Mouse (Mus musculus) CH12.LX (cell line): Measurements from ENCODE around the gene Nrp2. TPM values are rescaled to one million over a fixed set of nuclear protein-coding genes. Genes with fewer than 3 reads are reported as not detected.

Experiments used
- DNase-seq: peaks from one replicate; pipeline ENCODE4 v3.0.0-alpha.2; 2013; ENCODE audit errors: extremely low read depth
- H3K27ac ChIP-seq: 2 replicates; pipeline ENCODE4 v1.5.1; 2012; ENCODE audit warnings: low read depth, mild to moderate bottlenecking, control low read depth, moderate library complexity; ENCODE audit not compliant: insufficient read depth
- H3K27me3 ChIP-seq: replicated peaks from 2 replicates; pipeline ENCODE3; 2012; ENCODE audit warnings: inconsistent platforms
- H3K36me3 ChIP-seq, 2 experiments: replicated peaks in 1 of 2; 2 replicates each; pipeline versions ENCODE3 to v1.6.1; 2012; ENCODE audit warnings: inconsistent platforms in 1 of 2, low read length in 1 of 2, mild to moderate bottlenecking in 1 of 2, mixed read lengths in 1 of 2, moderate library complexity in 1 of 2; ENCODE audit not compliant: control insufficient read depth in 1 of 2, insufficient read depth in 1 of 2
- H3K4me1 ChIP-seq, 2 experiments: 2 replicates each; pipeline ENCODE4 v1.6.1; 2012; ENCODE audit warnings: inconsistent platforms in 1 of 2, moderate library complexity in 1 of 2; ENCODE audit not compliant: insufficient read depth in 2 of 2, control insufficient read depth in 1 of 2
- H3K4me2 ChIP-seq: 2 replicates; pipeline ENCODE4 v1.6.1; 2012; ENCODE audit warnings: low read depth, mild to moderate bottlenecking, control low read depth; ENCODE audit not compliant: poor library complexity, insufficient read depth, severe bottlenecking
- H3K4me3 ChIP-seq, 3 experiments: fragments of 150-350 bp in 1 of 3; sonication (generic) in 1 of 3; replicated peaks in 1 of 3; 2 replicates each; pipeline versions ENCODE3 to v1.5.1; 2011 to 2012; ENCODE audit warnings: low read depth in 2 of 3, low read length in 2 of 3, mild to moderate bottlenecking in 2 of 3, moderate library complexity in 2 of 3, control low read depth in 1 of 3, improper control_type of control experiment in 1 of 3, inconsistent platforms in 1 of 3, mixed read lengths in 1 of 3; ENCODE audit not compliant: poor library complexity in 1 of 3
- H3K79me2 ChIP-seq: replicated peaks from 2 replicates; pipeline ENCODE4 v1.6.1; 2012; ENCODE audit warnings: mild to moderate bottlenecking, moderate library complexity; ENCODE audit not compliant: control insufficient read depth, poor library complexity, insufficient read depth, severe bottlenecking; ENCODE audit errors: extremely low read depth
- H3K9ac ChIP-seq: 2 replicates; pipeline ENCODE4 v1.6.1; 2012; ENCODE audit warnings: low read depth, mild to moderate bottlenecking, control low read depth, moderate library complexity; ENCODE audit not compliant: insufficient read depth
- H3K9me3 ChIP-seq: replicated peaks from 2 replicates; pipeline ENCODE3; 2012; ENCODE audit warnings: low read length, inconsistent platforms, mixed read lengths
- BHLHE40 ChIP-seq: IDR thresholded peaks from 2 replicates; pipeline ENCODE4 v1.6.1; 2011; ENCODE audit warnings: mild to moderate bottlenecking, low read depth, low read length, improper control_type of control experiment
- CHD1 ChIP-seq: IDR thresholded peaks from 2 replicates; pipeline ENCODE4 v1.6.1; 2012; ENCODE audit warnings: low read depth, low read length, improper control_type of control experiment, inconsistent platforms
- CHD2 ChIP-seq: IDR thresholded peaks from 2 replicates; pipeline ENCODE4 v1.6.1; 2011; ENCODE audit warnings: low read length, improper control_type of control experiment
- CTCF ChIP-seq, 2 experiments: IDR thresholded peaks in 1 of 2; conservative IDR thresholded peaks in 1 of 2; 2 replicates each; pipeline ENCODE4 v1.5.1; 2011 to 2012; ENCODE audit warnings: low read depth in 2 of 2, low read length in 2 of 2, improper control_type of control experiment in 1 of 2, inconsistent platforms in 1 of 2, mild to moderate bottlenecking in 1 of 2, moderate library complexity in 1 of 2
- EP300 ChIP-seq: IDR thresholded peaks from 2 replicates; pipeline ENCODE4 v1.6.1; 2011; ENCODE audit warnings: low read length, improper control_type of control experiment
- ETS1 ChIP-seq: conservative IDR thresholded peaks from 2 replicates; pipeline ENCODE4 v1.6.1; 2012; ENCODE audit warnings: low read depth, mild to moderate bottlenecking, inconsistent platforms, low read length, improper control_type of control experiment, moderate library complexity
- GABPA ChIP-seq: IDR thresholded peaks from 2 replicates; pipeline ENCODE4 v1.6.1; 2012; ENCODE audit warnings: low read depth, low read length, improper control_type of control experiment, inconsistent platforms; ENCODE audit not compliant: insufficient replicate concordance
- HCFC1 ChIP-seq: IDR thresholded peaks from 2 replicates; pipeline ENCODE4 v1.6.1; 2012; ENCODE audit warnings: low read depth, mild to moderate bottlenecking, inconsistent platforms, low read length, improper control_type of control experiment
- IRF4 ChIP-seq: IDR thresholded peaks from 2 replicates; pipeline ENCODE4 v1.6.1; 2014; ENCODE audit warnings: low read depth, mild to moderate bottlenecking, inconsistent platforms, low read length, improper control_type of control experiment
- JUND ChIP-seq: conservative IDR thresholded peaks from 2 replicates; pipeline ENCODE4 v1.6.1; 2011; ENCODE audit warnings: low read depth, low read length, improper control_type of control experiment
- KAT2A ChIP-seq: IDR thresholded peaks from 2 replicates; pipeline ENCODE4 v1.6.1; 2012; ENCODE audit warnings: low read length, improper control_type of control experiment, inconsistent platforms; ENCODE audit not compliant: insufficient replicate concordance
- MAX ChIP-seq: IDR thresholded peaks from 2 replicates; pipeline ENCODE4 v1.6.1; 2011; ENCODE audit warnings: low read length, improper control_type of control experiment
- MAZ ChIP-seq: IDR thresholded peaks from 2 replicates; pipeline ENCODE4 v1.6.1; 2012; ENCODE audit warnings: low read depth, mild to moderate bottlenecking, inconsistent platforms, low read length, improper control_type of control experiment, moderate library complexity
- MEF2A ChIP-seq: IDR thresholded peaks from 2 replicates; pipeline ENCODE4 v1.6.1; 2014; ENCODE audit warnings: low read depth, mild to moderate bottlenecking, inconsistent platforms, low read length, improper control_type of control experiment, borderline replicate concordance
- MXI1 ChIP-seq: IDR thresholded peaks from 2 replicates; pipeline ENCODE4 v1.6.1; 2011; ENCODE audit warnings: mild to moderate bottlenecking, low read depth, low read length, improper control_type of control experiment
- MYC ChIP-seq: IDR thresholded peaks from 2 replicates; pipeline ENCODE4 v1.6.1; 2011; ENCODE audit warnings: low read depth, mild to moderate bottlenecking, improper control_type of control experiment, low read length
- NELFE ChIP-seq: IDR thresholded peaks from 2 replicates; pipeline ENCODE4 v1.6.1; 2011; ENCODE audit warnings: low read depth, low read length, improper control_type of control experiment
- NRF1 ChIP-seq: IDR thresholded peaks from 2 replicates; pipeline ENCODE4 v1.6.1; 2014; ENCODE audit warnings: low read depth, mild to moderate bottlenecking, inconsistent platforms, low read length, improper control_type of control experiment, moderate library complexity
- POLR2A ChIP-seq: IDR thresholded peaks from 2 replicates; pipeline ENCODE4 v1.6.1; 2011; ENCODE audit warnings: low read depth, mild to moderate bottlenecking, improper control_type of control experiment, low read length
- POLR2AphosphoS2 ChIP-seq: IDR thresholded peaks from 2 replicates; pipeline ENCODE4 v1.6.1; 2011; ENCODE audit warnings: low read depth, low read length, improper control_type of control experiment
- RAD21 ChIP-seq: IDR thresholded peaks from 2 replicates; pipeline ENCODE4 v1.6.1; 2011; ENCODE audit warnings: low read depth, mild to moderate bottlenecking, low read length, improper control_type of control experiment, moderate library complexity
- RCOR1 ChIP-seq: conservative IDR thresholded peaks from 2 replicates; pipeline ENCODE4 v1.6.1; 2012; ENCODE audit warnings: low read depth, mild to moderate bottlenecking, inconsistent platforms, low read length, improper control_type of control experiment
- SIN3A ChIP-seq: IDR thresholded peaks from 2 replicates; pipeline ENCODE4 v1.6.1; 2012; ENCODE audit warnings: low read length, improper control_type of control experiment, inconsistent platforms
- TBP ChIP-seq: conservative IDR thresholded peaks from 2 replicates; pipeline ENCODE4 v1.6.1; 2011; ENCODE audit warnings: low read depth, low read length, improper control_type of control experiment
- TCF12 ChIP-seq: IDR thresholded peaks from 2 replicates; pipeline ENCODE4 v1.6.1; 2014; ENCODE audit warnings: low read depth, mild to moderate bottlenecking, inconsistent platforms, low read length, improper control_type of control experiment
- UBTF ChIP-seq: IDR thresholded peaks from 2 replicates; pipeline ENCODE4 v1.6.1; 2012; ENCODE audit warnings: low read depth, mild to moderate bottlenecking, inconsistent platforms, low read length, improper control_type of control experiment, moderate library complexity
- USF1 ChIP-seq: IDR thresholded peaks from 2 replicates; pipeline ENCODE4 v1.6.1; 2014; ENCODE audit warnings: low read depth, mild to moderate bottlenecking, inconsistent platforms, low read length, improper control_type of control experiment
- USF2 ChIP-seq: conservative IDR thresholded peaks from 2 replicates; pipeline ENCODE4 v1.6.1; 2011; ENCODE audit warnings: low read depth, low read length, improper control_type of control experiment
- ZC3H11A ChIP-seq: IDR thresholded peaks from 2 replicates; pipeline ENCODE4 v1.6.1; 2012; ENCODE audit warnings: low read depth, mild to moderate bottlenecking, inconsistent platforms, low read length, improper control_type of control experiment
- ZMIZ1 ChIP-seq: IDR thresholded peaks from 2 replicates; pipeline ENCODE4 v1.6.1; 2012; ENCODE audit warnings: low read depth, mild to moderate bottlenecking, inconsistent platforms, low read length, improper control_type of control experiment
- ZNF384 ChIP-seq: IDR thresholded peaks from 2 replicates; pipeline ENCODE4 v1.6.1; 2012; ENCODE audit warnings: low read depth, low read length, improper control_type of control experiment, inconsistent platforms
- dilution Hi-C: fragments of 300-500 bp; cut with MboI; formaldehyde crosslinking; loops from 2 replicates; pipeline ENCODE4 v1.14.3; 2020; ENCODE audit warnings: low sequenced_read_pairs; ENCODE audit not compliant: extremely low pct_unique_long_range_greater_than_20kb, extremely low pct_ligation_motif_present
- in situ Hi-C: fragments of 300-500 bp; cut with MboI; formaldehyde crosslinking; loops from 3 replicates; pipeline ENCODE4 v1.14.3; 2019; ENCODE audit warnings: low sequenced_read_pairs, low pct_ligation_motif_present, low pct_unique_long_range_greater_than_20kb, mixed read lengths
- polyA plus RNA-seq: library from polyadenylated mRNA; unstranded; fragments of >175 nt; gene quantifications from 2 replicates; pipeline ENCODE4 v1.2.1, GENCODE M21; 2012; ENCODE audit warnings: low read depth; ENCODE audit not compliant: insufficient read length
- total RNA-seq, 2 experiments: library from RNA; depleted of rRNA; stranded (reverse); fragments of 300-350 nt in 1 of 2; fragments of >200 nt in 1 of 2; gene quantifications; 2 replicates each; pipeline ENCODE4 v1.2.3; 2012 to 2014

Nrp2 gene
- total and polyA plus RNA-seq, 3 experiments, result 16.4 to 24.4 (median 17.3) TPM

DNA sequence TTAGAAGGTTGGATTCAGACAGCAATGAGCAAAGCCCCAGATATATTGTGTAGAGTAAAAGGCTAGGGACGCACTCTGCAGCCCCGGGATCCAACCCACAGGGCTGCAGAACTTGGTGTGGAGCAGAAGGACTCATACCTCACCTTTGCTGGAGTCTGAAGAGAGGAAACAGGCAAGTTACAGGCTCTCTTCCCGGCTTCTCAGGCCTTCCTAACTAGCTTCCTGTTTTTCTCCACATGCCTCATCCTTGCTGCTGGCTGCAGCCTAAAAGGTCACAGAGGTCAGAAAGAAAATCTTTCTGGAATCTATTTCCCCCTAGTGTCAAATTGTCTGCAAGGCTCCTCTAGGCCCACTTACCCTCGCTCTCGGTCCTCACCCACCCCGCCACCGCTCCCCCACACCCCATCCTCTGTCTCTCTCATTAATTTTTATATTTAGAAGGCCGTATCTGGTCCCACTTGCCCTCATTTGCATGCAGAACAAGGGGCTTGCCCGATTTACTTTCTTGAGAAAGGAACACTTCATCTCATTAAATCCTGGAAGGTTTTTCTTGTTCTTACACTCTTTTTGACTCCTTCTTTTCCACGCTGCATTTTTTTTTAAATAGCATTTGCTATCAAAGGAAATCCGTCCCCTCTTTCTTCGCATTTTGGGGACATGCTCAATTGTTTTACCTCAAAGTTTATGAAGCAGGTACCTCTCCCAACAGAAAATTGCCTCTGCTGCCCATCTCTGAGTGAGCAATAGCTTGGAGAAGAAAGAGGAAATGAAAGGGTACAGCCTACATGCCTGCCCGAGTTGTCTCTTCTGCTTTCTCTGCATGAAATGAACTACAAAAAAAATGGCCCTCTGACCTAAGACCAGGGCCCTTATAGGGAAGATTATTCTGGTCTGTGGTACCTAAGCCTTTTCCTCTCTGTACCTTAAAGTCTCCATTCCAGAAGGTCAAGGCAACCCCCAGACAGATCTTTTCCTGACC, 17.9 kb downstream of the Nrp2 start (continued):
- TF ChIP-seq ZMIZ1 (no peak), MAZ (no peak), USF2 (no peak), BHLHE40 (no peak), MYC (no peak), CHD2 (no peak), MAX (no peak), CTCF (conservative IDR thresholded peaks at IDR 0.05 in 1 of 2, IDR thresholded peaks at IDR 0.05 in 1 of 2; ENCODE audit: low read depth in 2 of 2, low read length in 2 of 2) (no peak), EP300 (peak; percentile 87), RAD21 (no peak), KAT2A (no peak), MXI1 (no peak), USF1 (no peak)

DNA sequence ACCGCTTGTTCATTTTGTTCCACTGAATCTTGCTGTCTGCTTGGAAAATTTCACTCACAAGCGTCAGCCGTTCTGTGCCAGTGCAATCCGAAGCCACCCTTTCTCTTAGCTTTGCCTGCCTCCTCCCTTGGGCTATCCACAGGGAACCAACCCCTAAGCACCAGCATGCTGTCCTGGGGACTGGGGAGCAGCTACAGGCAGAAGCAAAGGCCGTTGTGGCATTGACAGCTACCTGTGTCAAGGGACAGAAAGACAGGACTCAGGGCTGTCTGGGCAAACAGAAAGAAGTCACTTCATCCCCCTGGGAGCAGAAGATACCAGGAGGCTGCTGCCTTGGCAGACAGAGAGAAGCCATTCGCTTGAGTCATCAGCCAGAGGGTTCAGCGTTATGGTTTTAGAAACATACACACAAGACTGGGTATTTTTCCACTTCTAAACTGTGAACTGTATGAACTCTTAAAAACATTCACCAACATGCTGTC, 18.7 kb downstream of the Nrp2 start:
- Histone ChIP-seq H3K27ac (peak overlapping the region; percentile 100), H3K4me3 (peak overlapping the region in 2 of 3 experiments; percentile 22 to 31), H3K79me2 (peaks cover 11% of the 10 kb centered on the region), H3K4me2 (peak overlapping the region; percentile 88), H3K4me1 (peaks cover 8 to 74% of the 10 kb centered on the region in 2 experiments), H3K9me3 (peaks cover 7% of the 10 kb centered on the region), H3K27me3 (no peaks in the 10 kb centered on the region), H3K9ac (peak overlapping the region; percentile 70), H3K36me3 (peaks cover 12 to 52% of the 10 kb centered on the region in 2 experiments)
- in situ Hi-C loops (loop anchor here (25.0 kb wide), 3 partner anchors 534 to 1584 kb away; no protein-coding TSS in a partner anchor), dilution Hi-C loops (no loop called here)
- DNase-seq, result peak; percentile 79
- TF ChIP-seq ZNF384, result 0 out of 2 replicates have a peak, but pooled peaks have one; percentile 3
- TF ChIP-seq TBP, result no peak
- peak; percentile 44; the same call in 1 of the 2 replicates for TF ChIP-seq CHD2
- no peak for TF ChIP-seq NRF1
- TF ChIP-seq MYC, result peak; percentile 31; the same call in 1 of the 2 replicates
- peak; percentile 25; the same call in 1 of the 2 replicates for TF ChIP-seq IRF4
- peak; percentile 43 for TF ChIP-seq BHLHE40
- no peak for TF ChIP-seq NELFE
- no peak for TF ChIP-seq HCFC1
- 0 out of 2 replicates have a peak, but pooled peaks have one; percentile 32 for TF ChIP-seq TCF12
- peak; percentile 44 for TF ChIP-seq MEF2A
- TF ChIP-seq GABPA, result no peak
- peak; percentile 79; the same call in 1 of the 2 replicates for TF ChIP-seq CHD1
- TF ChIP-seq POLR2A, result peak; percentile 32; the same call in 1 of the 2 replicates
- peak; percentile 60 for TF ChIP-seq ETS1
- TF ChIP-seq MAX, result no peak; the same call in 1 of the 2 replicates
- TF ChIP-seq ZMIZ1, result 0 out of 2 replicates have a peak, but pooled peaks have one; percentile 62
- peak; percentile 64; the same call in 1 of the 2 replicates for TF ChIP-seq MXI1
- TF ChIP-seq MAZ, result peak; percentile 68
- 0 out of 2 replicates have a peak, but pooled peaks have one; percentile 58 for TF ChIP-seq POLR2AphosphoS2
- TF ChIP-seq UBTF, result peak; percentile 85; the same call in 1 of the 2 replicates
- 0 out of 2 replicates have a peak, but pooled peaks have one; percentile 2 for TF ChIP-seq JUND
- TF ChIP-seq ZC3H11A, result no peak
- peak; percentile 59; the same call in 1 of the 2 replicates for TF ChIP-seq RCOR1
- peak; percentile 73 for TF ChIP-seq EP300
- peak; percentile 83 for TF ChIP-seq SIN3A
- no peak for TF ChIP-seq RAD21
